Mouse (Mus musculus) stomach, postnatal 0 days (tissue): ENCODE measurements at regions not wholly inside any gene's neighbourhood (a gene's known extent, or its start where the extent isn't known, plus 50 kb on each side); places are given as distances from the start of the nearest gene placed in this dataset.

Source experiments
- CTCF ChIP-seq: IDR thresholded peaks from 2 replicates; pipeline ENCODE4 v1.5.1; 2016; ENCODE audit warnings: antibody characterized with exemption, low read depth, mild to moderate bottlenecking, moderate library complexity
- EP300 ChIP-seq: optimal IDR thresholded peaks from 2 replicates; pipeline ENCODE3; 2016; ENCODE audit warnings: antibody characterized with exemption

DNA sequence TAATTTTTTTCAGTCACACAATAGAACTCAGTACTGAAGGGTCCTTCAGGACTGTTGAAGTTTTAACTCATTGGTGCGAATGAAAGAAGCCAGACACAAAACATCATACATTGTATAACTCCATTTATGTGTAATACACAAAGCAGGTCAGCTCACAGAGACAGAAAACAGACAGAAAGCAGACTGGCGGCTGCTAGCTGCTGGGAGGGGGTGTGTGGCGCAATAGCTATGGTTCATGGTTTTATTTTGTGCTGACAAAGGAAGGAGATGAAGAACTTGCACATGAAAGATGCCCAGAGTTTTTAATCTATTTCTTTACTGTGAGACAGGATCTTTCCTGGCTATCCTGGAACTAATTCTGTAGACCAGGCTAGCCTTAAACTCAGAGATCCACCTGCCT is 51.3 kb upstream of the Ednra start:
- no peak for TF ChIP-seq CTCF
- no peak for TF ChIP-seq EP300
